Mouse (Mus musculus) G1E (cell line): ENCODE data around the gene Pygl.

Experiments
- CTCF ChIP-seq: IDR thresholded peaks from 2 replicates; pipeline ENCODE4 v1.5.1; 2012; ENCODE audit warnings: low read depth, low read length, inconsistent platforms, mixed read lengths
- GATA1 ChIP-seq: IDR thresholded peaks from 2 replicates; pipeline ENCODE4 v1.6.1; 2012; ENCODE audit warnings: borderline replicate concordance, low read length, inconsistent platforms, mixed read lengths
- GATA2 ChIP-seq: IDR thresholded peaks from 2 replicates; pipeline ENCODE4 v1.6.1; 2012; ENCODE audit warnings: low read depth, low read length, inconsistent platforms, borderline replicate concordance
- POLR2AphosphoS5 ChIP-seq: IDR thresholded peaks from 2 replicates; pipeline ENCODE4 v1.6.1; 2012; ENCODE audit warnings: low read depth, low read length, inconsistent platforms; ENCODE audit not compliant: insufficient replicate concordance
- TAL1 ChIP-seq: conservative IDR thresholded peaks from 2 replicates; pipeline ENCODE4 v1.6.1; 2012; ENCODE audit warnings: low read depth, low read length, inconsistent platforms, mixed read lengths

- TF ChIP-seq CTCF (no peak), GATA1 (no peak), POLR2AphosphoS5 (no peak), TAL1 (no peak), GATA2 (no peak)
These were observed 15.0 kb downstream of the Pygl start for GRCm38 (mm10) chr12:70216229-70216800.
